ENCODE assay signal across 8 mouse cellular contexts in the genomic region with DNA sequence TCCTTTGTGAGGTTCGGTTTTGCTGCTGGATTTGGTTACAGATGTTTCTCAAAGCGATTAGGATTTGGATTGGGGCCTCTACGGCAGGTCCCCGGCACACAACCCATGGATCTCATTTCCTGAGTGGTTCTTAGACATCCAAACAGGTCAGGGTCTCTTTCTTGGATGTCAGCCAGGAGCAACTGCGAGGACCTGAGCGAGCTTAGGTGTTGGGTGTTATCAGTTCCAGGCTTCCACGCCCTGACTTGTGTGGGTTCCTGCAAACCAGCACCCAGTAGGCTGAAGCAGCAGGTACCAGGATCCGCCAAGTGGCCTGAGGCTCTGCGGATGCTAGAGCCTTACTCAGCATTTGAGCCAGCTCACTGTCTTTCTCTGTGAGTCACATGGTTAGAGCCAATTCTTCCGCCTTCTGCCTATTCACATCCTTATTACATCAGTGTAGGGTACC.
DNase-seq lines count a peak whose midpoint lies in the region; TF ChIP-seq lines count a peak whose summit lies in the region.

No protein-coding gene starts in this region.

- peak overlapping the region; percentile 52 for H3K4me3 ChIP-seq in macrophage (ENCODE audit: inconsistent target)
- peak overlapping the region; percentile 54; the same call in 1 of the 2 replicates for H3K4me3 ChIP-seq in spleen, adult 2 months (ENCODE audit: extremely low read depth, insufficient read depth, insufficient read length)

- peak overlapping the region; percentile 79 for H3K27ac ChIP-seq in macrophage
- H3K27ac ChIP-seq in spleen, adult 2 months (ENCODE audit: insufficient read depth, low read length): peak overlapping the region; percentile 44; the same call in 1 of the 2 replicates

- no peaks in the 10 kb centered on the region; the same call in 1 of the 2 replicates for H3K79me2 ChIP-seq in macrophage (ENCODE audit: inconsistent target)

- H3K4me1 ChIP-seq in spleen, adult 2 months (ENCODE audit: control insufficient read depth, insufficient read depth, insufficient read length): no peaks in the 10 kb centered on the region; the same call in 1 of the 2 replicates

- intact Hi-C loops in left cerebral cortex, postnatal 36 days (cut with DNase I): loop anchor here (2.0 to 5.0 kb wide), 3 partner anchors 207 to 483 kb away; a partner anchor contains a TSS

- no peak for TF ChIP-seq POLR2A in brain, embryonic 14.5 days (IDR thresholded peaks at IDR 0.05; ENCODE audit: borderline replicate concordance, extremely low read depth, insufficient read depth, insufficient read length, poor library complexity, severe bottlenecking)
- no peak for TF ChIP-seq POLR2A in spleen, adult 2 months (IDR thresholded peaks at IDR 0.05; ENCODE audit: low read depth, low read length)

- TF ChIP-seq CTCF in brain, embryonic 14.5 days (IDR thresholded peaks at IDR 0.05; ENCODE audit: borderline replicate concordance, extremely low read depth, insufficient read depth, insufficient read length): no peak
- TF ChIP-seq CTCF in spleen, adult 2 months (IDR thresholded peaks at IDR 0.05; ENCODE audit: extremely low read depth, insufficient read depth, insufficient read length, insufficient replicate concordance): no peak

- no peaks in the 10 kb centered on the region for H3K36me3 ChIP-seq in macrophage (ENCODE audit: inconsistent target)
- no peaks in the 10 kb centered on the region for H3K36me3 ChIP-seq in spleen, adult 2 months (ENCODE audit: control insufficient read depth, insufficient read depth, low read length)

- DNase-seq in layer of hippocampus, adult 9-11 months: peak; percentile 12
- no peak for DNase-seq in layer of hippocampus, postnatal 36 days
- DNase-seq in brain, embryonic 14.5 days (ENCODE audit: low read depth): peak; percentile 43
- peak; percentile 22 for DNase-seq in gonadal fat pad, adult 2 months (ENCODE audit: low read depth)
- DNase-seq in kidney, adult 9 months: peak; percentile 35
- peak in 1 of 2 experiments; percentile 14 for DNase-seq in spleen, adult 2 months (ENCODE audit: low read depth in 1 of 2, low spot score in 2 of 2)
- DNase-seq in left cerebral cortex, postnatal 36 days (ENCODE audit: low spot score in 2 of 2): no peak

- H3K27me3 ChIP-seq in spleen, adult 2 months (ENCODE audit: control insufficient read depth, insufficient read depth, low read length): no peaks in the 10 kb centered on the region; the same call in 1 of the 2 replicates

- 19% methylated on average over 10 of the region's 10 CpGs for WGBS in macrophage (ENCODE audit: missing documents)
- 20% methylated on average over 10 of the region's 10 CpGs for WGBS in spleen, adult 2 months

Comparison
In these comparisons a context has a peak if more than half of its experiments do, and no peak if none do; other contexts are left out.
1. DNase-seq: peak in layer of hippocampus, adult 9-11 months (single experiment), brain, embryonic 14.5 days (single experiment), gonadal fat pad, adult 2 months (single experiment) and kidney, adult 9 months (single experiment); none in layer of hippocampus, postnatal 36 days (0 of 2) and left cerebral cortex, postnatal 36 days (0 of 2).